Mouse (Mus musculus) kidney, postnatal 36 days (tissue): ENCODE measurements around the gene Cers6.

Source experiments
- DNase-seq, 2 experiments: peaks; one replicate each; pipeline ENCODE4 v3.0.0; 2021 to 2022; ENCODE audit warnings: mixed read lengths in 2 of 2

The Cers6 gene

DNA sequence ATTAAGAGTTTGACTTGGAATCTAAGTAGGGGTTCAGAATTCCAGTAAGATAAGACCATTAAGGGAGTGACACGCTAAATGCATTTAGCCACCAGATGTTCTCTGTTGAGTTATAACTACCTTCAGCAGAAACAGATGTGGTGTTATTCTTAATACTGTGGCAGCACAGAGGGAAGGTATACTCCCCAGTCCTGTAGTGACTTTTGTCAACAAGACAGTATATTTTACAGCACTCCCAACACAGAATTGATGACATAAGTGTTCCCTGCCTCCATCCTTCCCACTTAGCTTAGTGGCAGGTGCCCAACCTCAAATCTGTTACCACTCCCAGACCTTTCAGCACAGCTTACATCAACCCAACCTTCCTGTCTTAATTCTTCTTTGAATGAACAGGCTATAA, 219.5 kb downstream of the Cers6 start:
- no peak for DNase-seq

DNA sequence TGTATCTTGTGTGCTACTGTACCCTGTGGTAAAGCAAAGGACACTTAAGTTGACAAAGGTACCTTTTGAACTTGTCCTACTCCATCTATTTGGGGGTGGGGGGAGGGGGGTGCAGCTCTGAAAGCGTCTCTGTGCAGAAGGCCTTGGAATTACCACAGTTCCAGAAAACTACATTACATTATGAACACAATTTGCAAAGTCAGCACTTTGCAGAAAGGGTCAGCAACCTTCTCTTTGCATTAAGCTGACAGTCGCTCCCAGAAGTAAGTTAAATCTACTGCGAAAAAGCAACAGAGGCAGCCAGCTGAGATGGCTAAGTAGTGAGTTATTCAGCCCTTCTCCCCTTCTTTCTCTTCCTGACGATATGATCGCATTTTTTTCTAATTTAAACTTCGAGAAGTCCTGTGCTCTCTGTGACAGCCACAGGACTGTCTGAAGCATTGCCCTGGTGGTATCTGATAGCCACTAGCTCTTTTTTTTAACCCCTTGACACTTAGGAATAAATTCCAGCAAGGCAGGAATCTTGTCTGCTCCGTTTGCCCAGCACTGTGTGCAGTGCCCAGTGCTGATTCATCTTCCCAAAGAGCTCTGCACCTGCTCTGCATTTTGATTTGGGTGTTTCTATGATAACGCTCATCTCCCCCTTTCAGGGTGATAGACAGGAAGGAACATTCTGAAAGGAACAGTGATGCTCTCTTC, 221.4 kb downstream of the Cers6 start:
- no peak for DNase-seq

DNA sequence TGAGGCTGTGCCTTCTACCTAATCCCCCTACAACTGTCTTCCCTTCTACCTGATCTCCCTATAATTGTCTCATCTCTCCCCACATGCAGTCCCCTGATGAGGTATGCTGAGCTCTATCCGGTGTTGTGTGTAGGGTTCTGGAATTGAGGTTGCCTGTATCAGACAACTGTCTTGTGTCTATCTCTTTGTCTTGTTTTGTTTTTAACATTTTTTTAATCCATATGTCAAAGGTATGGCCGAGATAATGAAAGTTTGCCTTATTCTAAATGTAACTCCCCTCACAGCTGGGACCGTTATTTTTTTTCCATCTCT, 221.9 kb downstream of the Cers6 start:
- DNase-seq = no peak

DNA sequence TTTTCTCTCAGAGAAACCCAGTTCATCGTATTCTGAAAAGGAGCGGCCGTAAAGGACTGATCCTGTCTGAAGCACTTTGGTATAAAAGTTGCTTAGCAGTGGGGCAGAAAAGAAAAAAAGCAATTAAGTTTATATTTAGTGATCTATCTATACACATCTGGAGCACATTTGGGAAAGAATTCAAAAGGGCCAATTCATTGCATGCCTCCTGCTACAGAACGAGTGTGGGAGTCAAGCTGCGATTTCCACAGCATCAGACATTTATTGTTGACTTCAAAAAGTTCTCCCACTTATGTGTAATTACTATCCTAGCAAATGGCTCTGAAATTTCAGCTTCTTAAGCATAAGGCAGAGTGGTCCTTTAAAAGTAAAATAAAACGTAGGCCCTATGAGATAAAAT, 223.2 kb downstream of the Cers6 start:
- no peak for DNase-seq

DNA sequence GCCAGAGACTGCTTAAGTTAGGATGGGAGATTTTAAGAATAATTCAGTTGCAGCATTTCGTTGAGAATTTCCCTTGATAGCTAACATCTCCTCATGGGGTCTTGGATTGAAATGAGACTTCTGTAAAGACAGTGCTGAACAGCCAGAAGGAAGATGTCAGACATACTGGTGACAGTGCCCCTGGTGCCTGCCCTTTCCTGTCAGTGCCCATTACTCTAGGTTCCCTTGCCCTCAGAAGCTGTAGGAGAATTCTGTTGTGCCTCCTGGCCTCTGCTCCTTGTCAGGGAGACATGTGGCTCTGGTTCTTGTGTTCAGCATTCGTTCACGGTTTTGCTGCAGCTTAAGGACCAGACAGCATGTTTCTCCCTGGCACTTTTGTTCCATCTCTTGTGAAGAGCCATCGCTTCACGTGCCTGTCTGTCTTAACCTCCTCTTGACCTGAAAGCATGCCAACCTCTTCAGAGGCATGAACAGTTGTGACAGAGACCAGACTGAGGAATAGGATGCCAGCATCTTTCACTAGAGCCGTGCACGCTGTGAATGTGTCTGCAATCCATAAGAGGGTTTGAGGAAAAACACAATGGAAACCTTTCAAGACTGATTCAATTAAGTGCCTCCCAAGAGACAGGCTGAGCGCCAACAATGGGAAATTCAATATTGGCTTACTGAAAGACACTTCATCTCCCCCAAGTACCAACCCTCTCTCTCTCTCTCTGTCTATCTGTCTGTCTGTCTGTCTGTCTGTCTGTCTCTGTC, 225.4 kb downstream of the Cers6 start:
- DNase-seq = no peak

DNA sequence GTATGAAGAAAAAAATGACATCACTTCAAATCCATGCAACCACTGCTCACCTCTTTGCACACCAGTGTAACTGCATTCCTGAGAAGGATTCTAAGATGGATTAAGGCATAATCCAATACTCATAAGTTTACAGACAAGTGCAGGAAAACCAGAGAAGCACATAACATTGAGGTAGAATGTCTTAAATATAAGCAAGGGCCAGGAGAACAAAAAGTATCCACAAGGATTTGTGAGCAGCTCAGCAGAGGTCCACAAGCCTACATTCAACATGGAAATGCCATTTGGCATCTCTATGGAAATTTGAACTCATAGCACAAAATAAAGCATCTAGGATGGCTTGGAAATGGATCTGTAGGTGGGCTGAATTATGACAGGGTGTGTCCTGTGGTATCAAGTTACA, 234.6 kb downstream of the Cers6 start:
- DNase-seq = no peak

DNA sequence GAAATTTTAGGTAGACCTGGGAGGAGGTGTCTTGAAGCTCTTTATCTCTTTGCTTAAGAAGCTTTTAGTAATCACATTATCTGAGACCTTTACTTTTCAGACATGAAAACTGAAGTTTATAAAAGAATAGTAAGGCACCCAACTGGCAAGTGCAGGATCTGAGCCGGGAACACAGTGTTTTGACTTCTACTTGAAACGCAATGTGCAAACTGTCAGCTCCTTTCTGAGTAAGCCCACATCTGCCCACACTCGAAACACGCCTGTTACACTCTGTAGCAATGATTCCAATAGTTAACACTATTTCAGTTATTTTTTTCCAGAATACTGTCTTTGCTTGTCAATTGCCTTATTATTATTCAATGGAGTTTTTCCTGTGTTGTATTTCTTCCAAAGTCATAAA, 235.6 kb downstream of the Cers6 start:
- DNase-seq = no peak

DNA sequence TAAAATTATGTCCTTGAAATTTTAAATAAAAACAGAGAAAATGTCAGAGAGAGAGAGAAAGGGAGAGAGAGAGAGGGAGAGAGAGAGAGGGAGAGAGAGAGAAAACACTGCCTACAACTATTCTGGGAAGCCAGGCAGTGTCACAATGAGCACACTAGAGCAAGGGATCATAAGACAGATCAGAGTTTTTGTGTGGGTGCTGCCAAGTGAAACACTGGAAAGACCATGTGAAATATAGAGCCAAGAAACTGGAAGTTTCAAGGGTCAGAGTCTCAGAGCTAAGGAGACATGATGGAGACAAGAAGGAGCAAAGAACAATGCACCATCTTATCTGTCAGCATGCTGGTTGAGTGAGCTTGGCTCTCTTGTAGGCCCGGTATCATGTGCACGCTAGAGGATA, 236.3 kb downstream of the Cers6 start:
- DNase-seq = peak; percentile 17 to 33

DNA sequence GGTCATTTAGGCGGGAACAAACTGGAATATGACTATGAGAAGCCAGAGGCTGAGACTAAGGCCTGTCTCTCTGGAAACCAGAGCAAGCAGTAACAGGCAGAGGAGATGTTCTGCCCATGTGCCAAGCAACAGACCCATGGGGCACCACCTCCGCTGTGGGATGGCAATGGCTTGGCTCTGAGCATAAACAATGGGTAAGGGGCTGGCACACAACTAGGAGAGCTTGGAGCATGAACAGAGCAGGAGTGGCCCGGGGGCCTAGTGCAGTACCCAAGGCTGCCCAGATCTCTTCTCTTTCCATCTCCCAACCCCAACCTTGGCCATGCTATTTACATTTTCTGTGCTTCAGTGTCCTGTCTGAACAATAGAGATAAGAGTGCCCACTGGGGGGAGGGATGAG, 237.5 kb downstream of the Cers6 start:
- no peak for DNase-seq

DNA sequence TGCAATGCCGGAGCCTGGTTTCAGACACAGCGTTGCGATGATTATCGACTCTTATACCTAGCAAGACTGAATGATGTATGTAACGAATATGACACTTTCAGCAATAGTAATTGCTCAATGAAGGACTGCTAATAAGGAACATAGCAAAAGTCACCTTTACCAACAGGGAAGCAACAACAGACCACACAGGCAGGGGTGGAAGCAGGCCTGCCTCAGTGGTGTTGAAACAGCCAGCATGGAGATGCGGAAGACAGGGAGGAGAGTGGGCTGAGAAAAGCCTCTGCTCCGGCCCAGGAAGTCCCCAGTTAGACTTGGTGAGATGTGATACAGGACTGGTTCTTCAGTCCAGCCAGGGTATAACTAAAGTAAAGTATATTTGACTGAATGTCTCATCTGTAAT, 237.9 kb downstream of the Cers6 start:
- no peak for DNase-seq

DNA sequence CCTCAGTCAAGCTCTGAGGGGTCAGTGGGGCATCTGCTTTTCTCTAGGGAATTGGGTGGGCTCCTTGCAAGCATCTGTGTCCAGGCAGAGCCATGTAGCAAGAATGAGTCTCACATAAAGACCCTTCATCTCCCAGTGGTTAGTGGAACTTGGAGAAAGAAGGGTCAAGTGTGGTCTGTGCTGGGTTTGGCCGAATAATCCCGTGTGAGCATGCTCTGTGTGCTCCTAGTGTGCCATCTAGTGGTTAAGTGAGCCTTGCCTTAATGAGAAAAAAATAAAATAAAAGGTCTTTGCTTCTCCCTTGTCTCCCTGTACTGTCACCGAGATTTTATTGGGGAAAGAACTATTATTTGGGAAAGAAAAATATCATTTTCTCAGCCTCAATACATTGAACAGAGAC, 239.5 kb downstream of the Cers6 start:
- peak; percentile 55 to 65 for DNase-seq

DNA sequence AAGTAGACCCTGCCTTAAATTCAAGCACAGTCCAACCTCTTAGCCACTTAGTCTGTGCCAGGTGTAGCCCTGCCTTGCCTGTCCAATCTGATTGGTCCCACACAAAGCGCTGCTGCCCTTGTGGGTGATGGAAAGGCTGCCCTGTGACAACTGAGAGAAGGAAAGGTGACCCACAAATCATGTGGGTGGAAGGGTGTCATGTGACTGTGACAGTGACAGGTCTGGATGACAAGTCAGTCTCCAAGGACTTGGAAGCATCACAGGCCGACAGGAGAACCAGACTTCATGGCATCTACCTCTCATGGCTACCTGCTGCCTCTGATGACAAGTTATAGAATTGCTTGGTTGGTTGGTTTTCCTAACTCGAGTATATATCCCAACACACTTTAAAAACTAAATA, 242.3 kb downstream of the Cers6 start:
- DNase-seq = no peak

DNA sequence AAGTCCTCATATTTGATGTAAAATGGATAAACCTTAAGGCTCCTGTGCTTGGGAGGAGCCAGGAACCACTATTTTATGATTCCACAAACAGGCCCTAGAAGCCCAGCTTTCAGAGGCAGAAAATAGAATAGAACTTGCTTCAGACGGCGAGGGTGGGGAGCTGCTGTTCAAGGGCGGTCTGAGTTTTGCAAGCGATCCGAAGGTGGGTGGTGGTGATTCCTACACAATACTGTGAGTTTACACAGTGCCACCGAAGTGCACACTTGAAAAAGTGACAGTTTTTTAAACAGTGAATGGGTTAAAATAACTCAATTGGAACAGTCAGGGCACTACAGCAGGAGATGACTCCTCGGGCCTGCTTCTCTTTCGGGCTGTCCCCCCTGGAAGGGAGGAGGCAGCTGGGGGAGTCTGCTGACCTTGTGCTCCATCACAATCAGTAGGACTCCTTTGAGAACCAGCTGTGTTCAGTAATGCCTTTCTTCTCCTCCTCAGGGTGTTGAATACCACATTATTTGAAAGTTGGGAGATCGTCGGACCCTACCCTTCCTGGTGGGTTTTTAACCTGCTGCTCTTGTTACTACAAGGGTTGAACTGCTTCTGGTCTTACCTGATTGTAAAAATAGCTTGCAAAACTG, 243.4 kb downstream of the Cers6 start:
- DNase-seq = no peak

DNA sequence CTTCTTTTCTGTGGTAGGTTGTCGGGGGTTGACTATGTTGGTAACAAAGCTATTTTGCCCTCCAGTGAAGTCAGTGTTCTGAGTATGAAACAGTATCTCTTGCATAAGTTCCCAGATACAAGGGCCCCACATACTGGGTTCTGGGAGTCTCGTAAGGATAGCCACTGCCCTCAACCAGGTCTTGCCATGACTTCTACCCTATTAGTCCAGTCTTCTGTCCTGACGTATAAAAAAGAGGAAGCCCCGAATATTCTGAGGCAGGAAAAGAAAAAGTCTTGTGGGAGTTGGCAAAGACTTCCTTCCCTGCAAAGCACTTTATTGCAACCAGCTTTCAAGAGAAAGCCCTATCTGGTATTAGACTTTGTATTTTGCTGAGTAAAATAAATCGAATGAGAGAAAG, 248.0 kb downstream of the Cers6 start:
- no peak for DNase-seq

DNA sequence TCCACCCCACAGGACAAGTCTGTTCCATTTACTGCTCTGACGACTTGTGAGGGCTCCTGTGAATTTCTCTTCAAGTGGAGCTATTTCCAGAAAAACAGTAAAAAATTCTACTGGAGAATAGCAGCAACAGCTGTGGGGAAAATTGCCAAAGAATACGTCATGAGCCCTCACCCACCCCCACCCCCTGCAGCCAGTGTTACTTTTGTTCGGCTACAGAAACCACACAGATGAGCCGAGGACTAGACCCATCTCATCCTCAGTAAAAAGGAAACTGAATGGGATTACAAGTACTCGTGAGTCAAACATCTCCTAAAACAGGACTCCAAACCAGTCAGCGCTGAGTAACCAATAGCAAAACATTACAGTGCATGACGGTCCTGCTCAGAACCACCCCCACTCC, 248.5 kb downstream of the Cers6 start:
- no peak for DNase-seq

DNA sequence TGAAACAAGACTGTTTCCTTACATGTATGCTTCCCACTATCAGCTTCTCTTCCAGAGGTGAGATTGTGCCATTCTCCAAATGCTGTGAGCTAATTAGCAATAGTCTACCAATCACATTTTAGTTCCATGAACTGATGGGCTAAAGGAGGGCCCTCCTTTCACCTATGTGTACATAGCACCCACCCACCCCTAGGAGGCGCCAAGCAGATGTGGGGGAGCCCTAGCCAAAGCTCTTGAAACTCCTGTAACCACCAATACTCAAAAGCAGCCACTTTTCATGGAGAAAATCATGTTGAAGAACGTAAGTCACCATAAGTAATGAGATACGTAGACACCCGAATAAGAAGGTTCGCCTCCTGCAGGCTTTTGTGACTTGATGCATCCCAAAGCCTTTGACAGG, 251.4 kb downstream of the Cers6 start:
- DNase-seq = peak in 1 of 2 experiments; percentile 34

DNA sequence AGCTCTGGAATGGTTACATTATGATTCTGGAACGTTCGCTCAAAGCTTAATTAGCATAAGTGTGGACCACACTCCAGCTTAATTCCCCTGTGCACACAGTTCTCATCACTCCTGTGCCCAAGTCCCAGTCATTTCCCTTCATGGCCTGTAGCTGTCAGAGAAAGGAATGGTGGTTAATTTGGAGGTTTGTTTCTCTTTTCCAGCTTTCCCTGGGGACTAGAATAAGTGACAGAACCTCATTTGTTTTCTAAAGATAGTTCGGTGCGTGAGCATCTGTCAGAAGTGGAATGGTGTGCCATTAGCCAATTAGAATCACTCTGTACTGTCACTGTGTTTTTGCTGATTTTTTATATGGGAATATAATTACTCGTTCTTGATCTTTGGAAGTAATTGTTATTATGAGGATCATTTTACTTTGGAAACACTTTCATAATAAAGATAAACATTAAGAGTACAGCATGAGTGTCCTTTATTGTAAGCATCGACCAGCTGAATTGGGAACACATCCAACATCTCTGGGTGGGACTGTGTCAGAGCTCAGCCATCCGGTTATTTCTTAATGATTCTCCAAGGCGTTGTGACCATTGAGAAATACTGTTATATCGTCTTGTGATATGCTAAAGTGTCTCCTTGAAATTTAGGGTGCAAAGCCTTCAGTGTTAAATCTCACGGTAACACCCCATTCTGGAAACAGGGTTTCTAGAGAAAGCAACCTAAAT, 252.7 kb downstream of the Cers6 start:
- DNase-seq = peak in 1 of 2 experiments; percentile 25

DNA sequence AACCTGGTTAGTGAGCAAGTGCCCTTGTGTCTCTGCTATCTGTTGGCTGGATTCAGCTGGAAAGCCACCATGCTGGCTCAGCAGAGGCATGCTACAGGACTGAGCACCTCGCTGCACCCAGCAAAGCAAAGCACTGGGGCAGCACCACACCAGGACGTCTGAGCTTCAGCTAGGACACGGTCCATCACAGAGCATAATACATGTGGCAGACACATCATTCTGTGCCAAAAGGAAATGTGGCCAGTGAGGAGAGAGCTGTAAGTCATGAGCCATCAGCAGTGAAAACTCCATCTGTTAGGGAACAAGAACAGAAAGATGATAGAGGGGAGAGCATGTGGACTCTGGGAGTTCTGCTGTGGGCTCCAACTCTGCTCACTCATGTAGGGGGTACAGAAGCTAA, 254.7 kb downstream of the Cers6 start:
- DNase-seq = no peak

DNA sequence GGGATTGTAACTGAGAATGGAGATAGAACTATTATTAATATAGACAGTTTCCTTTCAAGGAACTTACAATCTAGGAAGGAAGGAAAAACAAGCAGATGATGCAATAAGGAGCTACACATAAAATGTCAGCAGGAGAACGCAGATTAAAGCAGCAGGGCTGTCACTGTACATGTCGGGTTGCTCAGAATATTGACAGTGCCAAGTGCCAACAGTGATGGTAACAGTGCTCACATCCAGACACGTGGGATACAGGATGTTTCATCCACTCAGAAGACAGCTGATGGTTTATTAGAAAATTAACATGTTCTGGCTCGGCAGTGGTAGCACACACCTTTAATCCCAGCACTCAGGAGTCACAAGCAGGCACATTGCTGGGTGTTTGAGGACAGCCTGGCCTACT, 255.5 kb downstream of the Cers6 start:
- peak in 1 of 2 experiments; percentile 10 for DNase-seq

DNA sequence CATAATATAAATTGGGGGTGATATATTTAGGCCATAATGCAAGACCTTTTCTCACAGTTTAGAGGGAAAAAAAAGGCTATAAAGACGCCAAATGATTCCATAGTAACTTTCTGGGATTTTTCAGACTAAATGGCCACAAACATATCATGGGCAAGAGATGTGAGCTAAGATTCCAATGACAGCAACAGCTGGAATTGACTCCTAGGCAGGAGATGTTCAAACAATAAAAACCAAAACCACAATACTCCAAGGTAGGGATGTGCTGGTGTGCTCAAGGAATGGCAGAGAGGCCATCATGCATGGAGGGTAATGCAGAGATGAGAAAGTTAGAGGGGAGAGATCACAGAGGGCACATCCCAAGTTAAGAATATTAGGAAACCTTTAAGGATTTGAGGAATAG, 257.8 kb downstream of the Cers6 start:
- DNase-seq = no peak

DNA sequence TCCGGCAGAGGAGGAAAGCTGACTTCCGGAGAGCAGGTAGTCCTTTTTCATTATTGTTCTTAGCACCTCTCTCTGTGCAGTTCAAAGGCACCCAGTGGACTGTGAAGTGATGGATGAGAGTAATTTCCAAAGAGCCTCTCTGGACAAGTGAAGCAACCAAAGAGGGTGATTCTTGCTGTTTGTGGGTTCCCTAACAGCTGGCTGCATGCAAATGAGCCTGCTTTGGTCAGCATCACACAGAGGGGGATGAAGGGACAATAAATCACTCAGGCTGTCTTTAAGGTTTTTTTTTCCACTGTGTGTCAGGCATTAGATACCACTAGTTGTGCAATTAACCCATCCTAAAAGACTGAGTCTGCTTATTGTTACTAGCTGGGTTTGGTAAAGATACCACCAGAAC, 258.5 kb downstream of the Cers6 start:
- DNase-seq = no peak

DNA sequence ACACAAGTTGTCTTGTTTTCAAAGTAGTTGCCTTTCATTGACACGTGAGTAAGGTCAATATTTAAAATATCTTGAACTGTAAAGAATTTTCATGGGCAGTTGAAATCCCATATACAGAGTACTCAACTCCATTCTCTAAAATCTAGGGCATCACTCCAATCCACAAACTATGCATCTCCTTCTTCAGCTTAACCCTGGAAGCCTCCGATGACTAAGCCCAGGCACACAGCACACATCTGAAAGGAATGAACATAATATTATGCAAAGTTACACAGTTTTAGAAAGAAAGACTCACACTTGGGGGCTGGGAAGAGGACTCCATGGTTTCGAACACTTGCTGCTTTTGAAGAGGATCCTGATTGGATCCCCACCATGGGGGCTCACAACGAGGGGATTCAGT, 260.4 kb downstream of the Cers6 start:
- no peak for DNase-seq

DNA sequence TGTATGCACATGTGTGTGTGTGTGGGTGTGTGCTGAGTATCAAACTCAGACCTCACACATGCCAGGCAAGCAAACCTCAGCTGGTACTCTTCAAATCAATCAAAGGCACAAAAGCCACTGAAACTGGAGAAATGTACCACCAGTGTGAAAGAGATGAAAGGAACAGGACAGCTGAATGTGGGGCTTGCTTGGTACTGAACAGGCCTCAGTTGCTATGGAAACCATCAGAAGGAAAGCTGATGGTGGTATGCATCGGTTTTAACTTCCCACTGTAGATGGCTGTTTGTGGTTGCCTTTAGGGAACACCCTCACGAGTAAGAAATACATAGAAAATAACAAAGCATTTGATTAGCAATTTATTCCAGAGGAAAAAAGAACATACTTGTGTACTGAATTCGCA, 264.2 kb downstream of the Cers6 start:
- DNase-seq = no peak

DNA sequence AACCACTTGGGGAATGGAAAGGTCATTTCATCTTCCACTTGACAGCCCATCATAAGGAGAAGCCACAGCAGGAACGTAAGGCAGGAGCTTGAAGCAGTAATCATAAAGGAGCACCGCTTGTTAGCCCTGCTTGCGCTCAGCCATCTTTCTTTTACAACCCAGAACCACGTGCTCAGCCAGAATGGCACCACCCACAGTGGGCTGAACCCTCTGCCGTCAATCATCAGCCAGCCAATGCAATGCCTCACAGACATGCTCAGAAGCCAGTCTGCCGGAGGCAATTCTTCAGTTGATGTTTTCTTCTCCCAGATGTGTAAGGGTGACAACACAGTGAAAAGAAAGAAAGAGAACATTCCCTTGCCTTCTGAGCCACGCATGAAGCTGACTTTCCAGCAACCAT, 267.1 kb downstream of the Cers6 start:
- DNase-seq = no peak
